Comparison of ENCODE assay signal across 9 mouse cellular contexts in genomic region chr4:129500017-129500416, GRCm38 (mm10). TPM values are rescaled to one million over a fixed set of nuclear protein-coding genes. Genes with fewer than 3 reads are reported as not detected.
A peak's percentile ranks its signal among the peaks of the same experiment; 100 is the strongest.
DNase-seq lines count a peak whose midpoint lies in the region; ATAC-seq and TF ChIP-seq lines count a peak whose summit lies in the region.
"Had no signal": no experiment of that assay in that cellular context is flagged by ENCODE, and none has a peak within 500 bp of the region (broad histone marks: within the 10 kb centered on the region; RNA-seq: fewer than 3 reads in every experiment).

No protein-coding gene starts in this region.

- TF ChIP-seq RAD21 in CH12.LX (IDR thresholded peaks at IDR 0.05; ENCODE audit: low read depth, low read length), result no peak

- intact Hi-C loops in heart, adult 2 months (cut with DNase I), result loop anchor here (2.0 kb wide), 1 partner anchor 15 kb away; no protein-coding TSS in a partner anchor

- in situ Hi-C loops in CH12.LX (cut with MboI; ENCODE audit: low pct_ligation_motif_present, low pct_unique_long_range_greater_than_20kb, low sequenced_read_pairs), result no loop called here

- no peak for TF ChIP-seq CTCF in heart, adult 2 months (IDR thresholded peaks at IDR 0.05)
- TF ChIP-seq CTCF in CH12.LX (conservative IDR thresholded peaks at IDR 0.05 in 1 of 2, IDR thresholded peaks at IDR 0.05 in 1 of 2; ENCODE audit: low read depth in 2 of 2, low read length in 2 of 2), result no peak

- H3K4me3 ChIP-seq in heart, adult 2 months, result no peak overlapping the region; the same call in 1 of the 2 replicates
- peak overlapping the region; percentile 64 to 68 (median 65) for H3K4me3 ChIP-seq in CH12.LX (replicated peaks in 1 of 3; ENCODE audit: low read depth in 2 of 3, low read length in 2 of 3, poor library complexity in 1 of 3)
- peak overlapping the region; percentile 61; the same call in 1 of the 2 replicates for H3K4me3 ChIP-seq in forebrain, embryonic 16.5 days (replicated peaks; ENCODE audit: low read length)
- H3K4me3 ChIP-seq in liver, embryonic 13.5 days (replicated peaks), result peak overlapping the region; percentile 68

- WGBS in heart, adult 2 months, result 73% methylated on average over 8 of the region's 8 CpGs
- 76% methylated on average over 8 of the region's 8 CpGs for WGBS in forebrain, embryonic 16.5 days
- WGBS in liver, embryonic 13.5 days (ENCODE audit: insufficient replicate concordance), result 70% methylated on average over 8 of the region's 8 CpGs

- no peak for DNase-seq in heart, adult 2 months
- DNase-seq in heart, adult 9 months (ENCODE audit: low spot score in 2 of 2), result no peak
- no peak for DNase-seq in CH12.LX (ENCODE audit: extremely low read depth)
- no peak for DNase-seq in liver, embryonic 13.5 days
- no peak for DNase-seq in layer of hippocampus, adult 11-12 months (ENCODE audit: low spot score)
- no peak for DNase-seq in layer of hippocampus, postnatal 25 days (ENCODE audit: extremely low spot score in 1 of 2, low spot score in 1 of 2)

- H3K79me2 ChIP-seq in heart, adult 2 months (replicated peaks; ENCODE audit: control insufficient read depth, insufficient read depth, low read length), result no peaks in the 10 kb centered on the region
- no peaks in the 10 kb centered on the region for H3K79me2 ChIP-seq in CH12.LX (replicated peaks; ENCODE audit: control insufficient read depth, extremely low read depth, insufficient read depth, poor library complexity, severe bottlenecking)

- H3K4me1 ChIP-seq in heart, adult 2 months (ENCODE audit: control insufficient read depth, insufficient read depth, low read length), result peaks cover 8% of the 10 kb centered on the region
- H3K4me1 ChIP-seq in CH12.LX (ENCODE audit: control insufficient read depth in 1 of 2, insufficient read depth in 2 of 2), result peaks cover 20 to 73% of the 10 kb centered on the region in 2 experiments
- H3K4me1 ChIP-seq in forebrain, embryonic 16.5 days (replicated peaks; ENCODE audit: control insufficient read depth, insufficient read depth, low read length), result peaks cover 17% of the 10 kb centered on the region
- peaks cover 70% of the 10 kb centered on the region for H3K4me1 ChIP-seq in liver, embryonic 13.5 days (replicated peaks)

- peak overlapping the region; percentile 90 for H3K27ac ChIP-seq in heart, adult 2 months
- H3K27ac ChIP-seq in CH12.LX (ENCODE audit: insufficient read depth, low read depth), result peak overlapping the region; percentile 90; the same call in 1 of the 2 replicates
- H3K27ac ChIP-seq in forebrain, embryonic 16.5 days (ENCODE audit: low read length), result no peak overlapping the region
- H3K27ac ChIP-seq in liver, embryonic 13.5 days, result peak overlapping the region; percentile 79

- H3K36me3 ChIP-seq in heart, adult 2 months (ENCODE audit: control insufficient read depth, insufficient read depth, low read length), result no peaks in the 10 kb centered on the region
- no peaks in the 10 kb centered on the region for H3K36me3 ChIP-seq in CH12.LX (replicated peaks in 1 of 2; ENCODE audit: control insufficient read depth in 1 of 2, insufficient read depth in 1 of 2, low read length in 1 of 2)
- H3K36me3 ChIP-seq in forebrain, embryonic 16.5 days (ENCODE audit: control insufficient read depth, insufficient read depth), result no peaks in the 10 kb centered on the region
- no peaks in the 10 kb centered on the region for H3K36me3 ChIP-seq in liver, embryonic 13.5 days

- TF ChIP-seq EP300 in heart, adult 2 months (IDR thresholded peaks at IDR 0.05; ENCODE audit: insufficient read depth, low read depth, low read length), result no peak
- no peak for TF ChIP-seq EP300 in CH12.LX (IDR thresholded peaks at IDR 0.05; ENCODE audit: low read length)

- TF ChIP-seq POLR2A in heart, adult 2 months (IDR thresholded peaks at IDR 0.05; ENCODE audit: insufficient read depth, low read depth, low read length), result no peak
- TF ChIP-seq POLR2A in CH12.LX (IDR thresholded peaks at IDR 0.05; ENCODE audit: low read depth, low read length), result no peak

- no peaks in the 10 kb centered on the region for H3K27me3 ChIP-seq in heart, adult 2 months (ENCODE audit: control insufficient read depth, insufficient read depth, low read length)
- H3K27me3 ChIP-seq in CH12.LX (replicated peaks), result no peaks in the 10 kb centered on the region
- no peaks in the 10 kb centered on the region for H3K27me3 ChIP-seq in forebrain, embryonic 16.5 days (replicated peaks; ENCODE audit: control insufficient read depth, insufficient read depth, low read length)
- H3K27me3 ChIP-seq in liver, embryonic 13.5 days, result peaks cover 30% of the 10 kb centered on the region

- H3K4me2 ChIP-seq in CH12.LX (ENCODE audit: insufficient read depth, low read depth, poor library complexity, severe bottlenecking), result peak overlapping the region; percentile 39
- peak overlapping the region; percentile 70 for H3K4me2 ChIP-seq in forebrain, embryonic 16.5 days (ENCODE audit: low read length)
- peak overlapping the region; percentile 90 for H3K4me2 ChIP-seq in liver, embryonic 13.5 days

- no peak overlapping the region; the same call in 1 of the 2 replicates for H3K9ac ChIP-seq in heart, adult 2 months (ENCODE audit: low read depth, low read length)
- peak overlapping the region; percentile 63 for H3K9ac ChIP-seq in CH12.LX (ENCODE audit: insufficient read depth, low read depth)
- no peak overlapping the region; the same call in 1 of the 2 replicates for H3K9ac ChIP-seq in forebrain, embryonic 16.5 days (replicated peaks; ENCODE audit: low read depth, low read length)
- peak overlapping the region; percentile 70 for H3K9ac ChIP-seq in liver, embryonic 13.5 days

- no peaks in the 10 kb centered on the region for H3K9me3 ChIP-seq in CH12.LX (replicated peaks; ENCODE audit: low read length)
- no peaks in the 10 kb centered on the region for H3K9me3 ChIP-seq in forebrain, embryonic 16.5 days (ENCODE audit: control insufficient read depth, low read length)
- H3K9me3 ChIP-seq in liver, embryonic 13.5 days (replicated peaks), result no peaks in the 10 kb centered on the region

- no peak for ATAC-seq in forebrain, embryonic 16.5 days
- no peak for ATAC-seq in liver, embryonic 13.5 days (ENCODE audit: low read depth)
- no peak for ATAC-seq in granulocyte monocyte progenitor cell, adult 5-6 weeks (replicated peaks; ENCODE audit: poor library complexity, severe bottlenecking)

- dilution Hi-C loops in CH12.LX (cut with MboI; ENCODE audit: extremely low pct_ligation_motif_present, extremely low pct_unique_long_range_greater_than_20kb, low sequenced_read_pairs), result no loop called here

RNA-seq across cellular contexts. Expression of gene Fam229a, which starts 9.0 kb away (rescaled TPM):
- under 1 TPM in 1 of 2 experiments, not detected in 1; 0.45 TPM for total RNA-seq in heart, adult 2 months (2021)
- polyA plus RNA-seq in heart, adult 2 months (2012; rRNA removed), result 0.64 TPM in 1 of 2 replicates, not detected in the other
- total RNA-seq in CH12.LX (2012; rRNA removed), result not detected in 2 replicates
- total RNA-seq in CH12.LX (2014; rRNA removed), result not detected in 2 replicates
- not detected in 2 replicates for polyA plus RNA-seq in CH12.LX (2012; ENCODE audit: insufficient read length, low read depth)
- polyA plus RNA-seq in forebrain, embryonic 16.5 days (2015; fragmentation: Nextera tagmentation; extraction: Ambion mirVana), result 0.39 TPM in 1 of 2 replicates, not detected in the other
- 0.21 and 0.44 TPM in 2 replicates for polyA plus RNA-seq in liver, embryonic 13.5 days (2015; fragmentation: Nextera tagmentation; extraction: Ambion mirVana)
- total RNA-seq in granulocyte monocyte progenitor cell, adult 5-6 weeks (2014; fragmentation: Nextera tagmentation), result not detected in 2 replicates
- not detected in 2 replicates for total RNA-seq in granulocyte monocyte progenitor cell, adult 5-6 weeks (2017)
- not detected for total RNA-seq in layer of hippocampus, postnatal 25 days (2021)
- polyA plus RNA-seq: C2C12 had no signal

RNA-seq across cellular contexts. Expression of gene Tssk3, which starts 9.2 kb away (rescaled TPM):
- not detected for total RNA-seq in heart, adult 2 months (2021)
- 0.14 TPM in 1 of 2 replicates, not detected in the other for polyA plus RNA-seq in heart, adult 2 months (2012; rRNA removed)
- total RNA-seq in CH12.LX (2012; rRNA removed), result 0.13 TPM in 1 of 2 replicates, not detected in the other
- total RNA-seq in CH12.LX (2014; rRNA removed), result not detected in 2 replicates
- polyA plus RNA-seq in CH12.LX (2012; ENCODE audit: insufficient read length, low read depth), result not detected in 2 replicates
- polyA plus RNA-seq in forebrain, embryonic 16.5 days (2015; fragmentation: Nextera tagmentation; extraction: Ambion mirVana), result 0.51 and 0.76 TPM in 2 replicates
- polyA plus RNA-seq in liver, embryonic 13.5 days (2015; fragmentation: Nextera tagmentation; extraction: Ambion mirVana), result 0.07 TPM in 1 of 2 replicates, not detected in the other
- total RNA-seq in granulocyte monocyte progenitor cell, adult 5-6 weeks (2014; fragmentation: Nextera tagmentation), result not detected in 2 replicates
- total RNA-seq in granulocyte monocyte progenitor cell, adult 5-6 weeks (2017), result not detected in 2 replicates
- total RNA-seq in layer of hippocampus, postnatal 25 days (2021), result not detected
- polyA plus RNA-seq: C2C12 had no signal

RNA-seq across cellular contexts. Expression of gene Marcksl1, which starts 13.4 kb away (rescaled TPM):
- total RNA-seq in heart, adult 2 months (2021), result 1 to 10 TPM; 3.5 to 5.1 TPM
- polyA plus RNA-seq in heart, adult 2 months (2012; rRNA removed), result 5.1 and 7.0 TPM in 2 replicates
- total RNA-seq in CH12.LX (2012; rRNA removed), result 194 and 195 TPM in 2 replicates
- 260 and 265 TPM in 2 replicates for total RNA-seq in CH12.LX (2014; rRNA removed)
- 423 and 494 TPM in 2 replicates for polyA plus RNA-seq in CH12.LX (2012; ENCODE audit: insufficient read length, low read depth)
- 1,850 and 1,955 TPM in 2 replicates for polyA plus RNA-seq in forebrain, embryonic 16.5 days (2015; fragmentation: Nextera tagmentation; extraction: Ambion mirVana)
- 82.7 and 85.9 TPM in 2 replicates for polyA plus RNA-seq in liver, embryonic 13.5 days (2015; fragmentation: Nextera tagmentation; extraction: Ambion mirVana)
- 27.6 and 45.5 TPM in 2 replicates for total RNA-seq in granulocyte monocyte progenitor cell, adult 5-6 weeks (2014; fragmentation: Nextera tagmentation)
- total RNA-seq in granulocyte monocyte progenitor cell, adult 5-6 weeks (2017), result 28.4 and 29.9 TPM in 2 replicates
- 100 to 1,000 TPM; 170 to 171 TPM for total RNA-seq in layer of hippocampus, postnatal 25 days (2021)

RNA-seq across cellular contexts. Expression of gene Bsdc1, which starts 38.6 kb away (rescaled TPM):
- 10 to 100 TPM; 48.8 to 50.3 TPM for total RNA-seq in heart, adult 2 months (2021)
- polyA plus RNA-seq in heart, adult 2 months (2012; rRNA removed), result 21.3 and 25.0 TPM in 2 replicates
- total RNA-seq in CH12.LX (2012; rRNA removed) (20.2 and 20.4 TPM in 2 replicates), CH12.LX (2014; rRNA removed) (19.3 and 20.6 TPM in 2 replicates)
- polyA plus RNA-seq in CH12.LX (2012; ENCODE audit: insufficient read length, low read depth), result 16.1 and 27.2 TPM in 2 replicates
- polyA plus RNA-seq in forebrain, embryonic 16.5 days (2015; fragmentation: Nextera tagmentation; extraction: Ambion mirVana), result 43.7 and 46.8 TPM in 2 replicates
- 48.7 and 49.9 TPM in 2 replicates for polyA plus RNA-seq in liver, embryonic 13.5 days (2015; fragmentation: Nextera tagmentation; extraction: Ambion mirVana)
- 14.7 and 32.8 TPM in 2 replicates for total RNA-seq in granulocyte monocyte progenitor cell, adult 5-6 weeks (2014; fragmentation: Nextera tagmentation)
- 17.9 and 23.1 TPM in 2 replicates for total RNA-seq in granulocyte monocyte progenitor cell, adult 5-6 weeks (2017)
- 10 to 100 TPM; 55.4 to 57.7 TPM for total RNA-seq in layer of hippocampus, postnatal 25 days (2021)

RNA-seq across cellular contexts. Expression of gene Hdac1, which starts 42.5 kb away (rescaled TPM):
- 10 to 100 TPM; 15.7 to 16.1 TPM for total RNA-seq in heart, adult 2 months (2021)
- 17.9 and 35.2 TPM in 2 replicates for polyA plus RNA-seq in heart, adult 2 months (2012; rRNA removed)
- total RNA-seq in CH12.LX (2012; rRNA removed), result 71.7 and 75.4 TPM in 2 replicates
- 104 and 106 TPM in 2 replicates for total RNA-seq in CH12.LX (2014; rRNA removed)
- 231 and 233 TPM in 2 replicates for polyA plus RNA-seq in CH12.LX (2012; ENCODE audit: insufficient read length, low read depth)
- polyA plus RNA-seq in forebrain, embryonic 16.5 days (2015; fragmentation: Nextera tagmentation; extraction: Ambion mirVana), result 113 and 116 TPM in 2 replicates
- polyA plus RNA-seq in liver, embryonic 13.5 days (2015; fragmentation: Nextera tagmentation; extraction: Ambion mirVana), result 121 and 128 TPM in 2 replicates
- total RNA-seq in granulocyte monocyte progenitor cell, adult 5-6 weeks (2014; fragmentation: Nextera tagmentation), result 109 and 142 TPM in 2 replicates
- total RNA-seq in granulocyte monocyte progenitor cell, adult 5-6 weeks (2017), result 62.6 and 74.9 TPM in 2 replicates
- total RNA-seq in layer of hippocampus, postnatal 25 days (2021), result 10 to 100 TPM; 37.0 to 48.7 TPM

Comparison
In these comparisons a context has a peak if more than half of its experiments do, and no peak if none do; other contexts are left out.
1. H3K9ac ChIP-seq: peak in CH12.LX (single experiment) and liver, embryonic 13.5 days (single experiment); none in heart, adult 2 months (single experiment) and forebrain, embryonic 16.5 days (single experiment).
2. H3K4me2 ChIP-seq: peak in every context shown above with its lines; median percentile 90 in liver, embryonic 13.5 days; 70 in forebrain, embryonic 16.5 days; 39 in CH12.LX.